Mouse (Mus musculus) stomach, postnatal 0 days (tissue): Measurements from ENCODE around the gene Mup6.

Experiments
- CTCF ChIP-seq: IDR thresholded peaks from 2 replicates; pipeline ENCODE4 v1.5.1; 2016; ENCODE audit warnings: antibody characterized with exemption, low read depth, mild to moderate bottlenecking, moderate library complexity
- EP300 ChIP-seq: optimal IDR thresholded peaks from 2 replicates; pipeline ENCODE3; 2016; ENCODE audit warnings: antibody characterized with exemption

GRCm38 (mm10) chr4:59932505-59933281 is 31.4 kb upstream of the Mup6 start:
- TF ChIP-seq EP300 (no peak), CTCF (no peak; the same call in none of the 2 replicates)
